Mouse (Mus musculus) MEL (cell line): ENCODE measurements around the gene Gm38392.

Experiments used
- CHD1 ChIP-seq: IDR thresholded peaks from 2 replicates; pipeline ENCODE4 v1.6.1; 2012; ENCODE audit warnings: low read depth, mild to moderate bottlenecking, inconsistent platforms, low read length, improper control_type of control experiment
- CTCF ChIP-seq, 3 experiments: IDR thresholded peaks in 2 of 3; conservative IDR thresholded peaks in 1 of 3; 2 replicates each; pipeline ENCODE4 v1.5.1; 2011 to 2012; ENCODE audit warnings: low read length in 3 of 3, low read depth in 2 of 3, mild to moderate bottlenecking in 2 of 3, improper control_type of control experiment in 1 of 3, inconsistent platforms in 1 of 3, mixed read lengths in 1 of 3, moderate library complexity in 1 of 3; ENCODE audit not compliant: control insufficient read depth in 1 of 3, insufficient read depth in 1 of 3, poor library complexity in 1 of 3, severe bottlenecking in 1 of 3
- MYC ChIP-seq: IDR thresholded peaks from 2 replicates; pipeline ENCODE4 v1.6.1; 2011; ENCODE audit warnings: low read depth, mild to moderate bottlenecking, low read length, improper control_type of control experiment, moderate library complexity
- TBP ChIP-seq: IDR thresholded peaks from 2 replicates; pipeline ENCODE4 v1.8.0; 2011; ENCODE audit warnings: low read depth, low read length, improper control_type of control experiment
- ZC3H11A ChIP-seq: IDR thresholded peaks from 2 replicates; pipeline ENCODE4 v1.6.1; 2012; ENCODE audit warnings: low read depth, mild to moderate bottlenecking, inconsistent platforms, low read length, improper control_type of control experiment

DNA sequence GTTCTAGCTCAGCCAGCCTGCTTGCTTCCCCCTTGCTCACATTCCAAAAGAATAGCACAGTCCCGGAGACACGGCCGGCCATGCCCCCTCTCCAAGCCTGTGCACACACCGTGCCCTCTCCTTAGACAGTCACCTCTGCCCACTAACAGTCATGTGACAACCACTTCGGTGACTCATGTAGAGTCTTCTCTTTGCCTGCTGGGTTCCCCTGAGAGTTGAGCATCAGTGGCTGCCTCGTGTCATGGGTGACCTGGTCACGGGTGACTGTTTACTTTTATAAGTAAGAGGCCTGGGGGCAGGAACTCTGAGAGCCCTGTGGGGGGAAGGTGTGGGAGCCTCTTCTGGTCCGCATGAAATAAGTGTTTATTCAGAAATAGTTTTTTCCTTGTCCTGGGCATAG is 53.0 kb downstream of the Gm38392 start:
- TF ChIP-seq CHD1 (no peak), ZC3H11A (no peak), MYC (no peak), TBP (no peak), CTCF (IDR thresholded peaks at IDR 0.05 in 2 of 3, conservative IDR thresholded peaks at IDR 0.05 in 1 of 3; ENCODE audit: control insufficient read depth in 1 of 3, insufficient read depth in 1 of 3, low read depth in 2 of 3, low read length in 3 of 3, poor library complexity in 1 of 3, severe bottlenecking in 1 of 3) (no peak)
